In the genomic region with DNA sequence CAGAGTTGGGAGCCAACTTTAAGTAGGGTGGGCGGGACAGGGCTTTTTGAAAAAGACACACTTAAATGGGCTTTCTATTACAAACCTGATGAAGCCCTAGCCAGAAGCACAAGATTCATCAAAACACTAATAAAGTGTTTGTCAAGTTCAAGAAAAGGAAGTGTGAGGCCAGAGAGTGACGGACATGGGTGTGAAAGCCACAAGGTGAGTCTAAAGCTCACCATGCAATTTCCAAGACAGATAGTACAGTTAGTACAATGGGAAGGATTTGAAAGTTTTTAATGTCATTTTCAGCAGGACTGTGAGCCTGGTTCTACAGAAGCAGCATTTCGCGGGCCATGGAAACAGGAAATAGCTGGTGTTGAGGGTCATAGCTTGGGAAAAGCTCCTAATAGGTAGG, we compare ENCODE assay signal across 28 mouse cellular contexts. TPM values are rescaled to one million over a fixed set of nuclear protein-coding genes. Genes with fewer than 3 reads are reported as not detected.
DNase-seq lines count a peak whose midpoint lies in the region; ATAC-seq and TF ChIP-seq lines count a peak whose summit lies in the region.
"Had no signal": no experiment of that assay in that cellular context is flagged by ENCODE, and none has a peak within 500 bp of the region (broad histone marks: within the 10 kb centered on the region; RNA-seq: fewer than 3 reads in every experiment).

No protein-coding gene starts in this region.

- no peaks in the 10 kb centered on the region for H3K9me3 ChIP-seq in liver, embryonic 12.5 days (replicated peaks)
- no peaks in the 10 kb centered on the region for H3K9me3 ChIP-seq in MEL (replicated peaks; ENCODE audit: insufficient read depth, low read length)
- H3K9me3 ChIP-seq: forebrain, embryonic 13.5 days; heart, embryonic 13.5 days; hindbrain, embryonic 15.5 days had no signal

- H3K4me2 ChIP-seq in liver, embryonic 12.5 days, result peak overlapping the region; percentile 25; the same call in 1 of the 2 replicates
- H3K4me2 ChIP-seq: forebrain, embryonic 13.5 days; heart, embryonic 13.5 days; hindbrain, embryonic 12.5 days; hindbrain, embryonic 15.5 days had no signal

- H3K36me3 ChIP-seq in liver, embryonic 12.5 days, result no peaks in the 10 kb centered on the region
- H3K36me3 ChIP-seq in MEL (ENCODE audit: control insufficient read depth in 1 of 2, insufficient read depth in 2 of 2, low read length in 2 of 2), result peaks cover 0 to 33% of the 10 kb centered on the region in 2 experiments; a peak in 2 of 4 replicates
- H3K36me3 ChIP-seq: forebrain, embryonic 10.5 days; heart, embryonic 13.5 days; hindbrain, embryonic 12.5 days; hindbrain, embryonic 15.5 days had no signal

- TF ChIP-seq POLR2A in MEL (IDR thresholded peaks at IDR 0.05; ENCODE audit: control insufficient read depth in 1 of 2, insufficient read depth in 1 of 2, low read depth in 1 of 2, low read length in 2 of 2, poor library complexity in 1 of 2), result no peak

- no peak for TF ChIP-seq CTCF in MEL (IDR thresholded peaks at IDR 0.05 in 2 of 3, conservative IDR thresholded peaks at IDR 0.05 in 1 of 3; ENCODE audit: control insufficient read depth in 1 of 3, insufficient read depth in 1 of 3, low read depth in 2 of 3, low read length in 3 of 3, poor library complexity in 1 of 3, severe bottlenecking in 1 of 3)

- WGBS in liver, embryonic 12.5 days (ENCODE audit: insufficient replicate concordance), result 60% methylated on average over 4 of the region's 4 CpGs

- H3K4me3 ChIP-seq in liver, embryonic 12.5 days, result no peak overlapping the region
- H3K4me3 ChIP-seq in MEL (ENCODE audit: control insufficient read depth in 1 of 2, insufficient read depth in 1 of 2, low read depth in 2 of 2, low read length in 2 of 2), result peak overlapping the region in 1 of 2 experiments; percentile 49; a peak in 3 of 4 replicates
- H3K4me3 ChIP-seq: forebrain, embryonic 10.5 days; forebrain, embryonic 13.5 days; heart, embryonic 13.5 days; hindbrain, embryonic 12.5 days; hindbrain, embryonic 15.5 days had no signal

- TF ChIP-seq RAD21 in MEL (IDR thresholded peaks at IDR 0.05; ENCODE audit: low read depth, low read length), result no peak

- H3K27me3 ChIP-seq in liver, embryonic 12.5 days (replicated peaks), result no peaks in the 10 kb centered on the region
- no peaks in the 10 kb centered on the region for H3K27me3 ChIP-seq in MEL (ENCODE audit: control insufficient read depth in 1 of 2, insufficient read depth in 2 of 2, low read length in 2 of 2)
- H3K27me3 ChIP-seq: forebrain, embryonic 13.5 days; heart, embryonic 13.5 days; hindbrain, embryonic 12.5 days; hindbrain, embryonic 15.5 days; Patski had no signal

- H3K79me2 ChIP-seq in MEL (ENCODE audit: control insufficient read depth, insufficient read depth, low read length, poor library complexity), result no peaks in the 10 kb centered on the region

- DNase-seq in liver (no peak), MEL (ENCODE audit: low read depth, low spot score) (peak; percentile 69), MEL-GATA-1-ER (ENCODE audit: extremely low read depth, low read depth) (peak; percentile 58)
- DNase-seq in natural killer cell, adult 2 months (ENCODE audit: low spot score in 2 of 2), result peak; percentile 39 to 64
- DNase-seq in spleen, postnatal 36 days (ENCODE audit: low spot score in 2 of 2), result no peak
- DNase-seq: adrenal gland, postnatal 10 days; adrenal gland, postnatal 36 days; cerebellum, adult 18-20 months; cerebellum, adult 9-10 months; cerebellum, postnatal 14 days; gastrocnemius, postnatal 10 days; gastrocnemius, postnatal 36 days; heart, postnatal 14 days had no signal

- peaks cover 16% of the 10 kb centered on the region for H3K4me1 ChIP-seq in liver, embryonic 12.5 days
- peaks cover 19 to 31% of the 10 kb centered on the region in 2 experiments for H3K4me1 ChIP-seq in MEL (ENCODE audit: control insufficient read depth in 1 of 2, insufficient read depth in 2 of 2, low read length in 2 of 2)
- H3K4me1 ChIP-seq: forebrain, embryonic 13.5 days; heart, embryonic 13.5 days; hindbrain, embryonic 15.5 days had no signal

- H3K9ac ChIP-seq in liver, embryonic 12.5 days, result no peak overlapping the region
- peak overlapping the region; percentile 37 for H3K9ac ChIP-seq in MEL (ENCODE audit: control insufficient read depth, low read depth, low read length, poor library complexity, severe bottlenecking)
- H3K9ac ChIP-seq: forebrain, embryonic 13.5 days; heart, embryonic 13.5 days; hindbrain, embryonic 12.5 days; hindbrain, embryonic 15.5 days had no signal

- TF ChIP-seq EP300 in MEL (IDR thresholded peaks at IDR 0.05; ENCODE audit: low read depth in 1 of 2, low read length in 2 of 2), result peak; percentile 13 to 25; a peak in 1 of 4 replicates

- no peak for ATAC-seq in liver, embryonic 12.5 days
- ATAC-seq: CD4-positive, CD25-positive, alpha-beta regulatory T cell, adult 4 months; forebrain, embryonic 13.5 days; forebrain, embryonic 16.5 days; Patski had no signal

- no peak overlapping the region for H3K27ac ChIP-seq in liver, embryonic 12.5 days
- H3K27ac ChIP-seq in MEL (ENCODE audit: control insufficient read depth, low read depth, low read length), result peak overlapping the region; percentile 40
- H3K27ac ChIP-seq: forebrain, embryonic 10.5 days; forebrain, embryonic 13.5 days; heart, embryonic 13.5 days; hindbrain, embryonic 12.5 days; hindbrain, embryonic 15.5 days had no signal

TF ChIP-seq in MEL, 35 proteins besides CTCF, POLR2A, EP300 and RAD21:
- TF ChIP-seq GABPA (IDR thresholded peaks at IDR 0.05; ENCODE audit: low read depth, low read length), result no peak
- no peak for TF ChIP-seq E2F4 (IDR thresholded peaks at IDR 0.05; ENCODE audit: borderline replicate concordance, low read depth, low read length)
- no peak for TF ChIP-seq ETS1 (IDR thresholded peaks at IDR 0.05; ENCODE audit: low read depth, low read length)
- 0 out of 2 replicates have a peak, but pooled peaks have one; percentile 20 for TF ChIP-seq ELF1 (IDR thresholded peaks at IDR 0.05; ENCODE audit: low read depth, low read length)
- no peak for TF ChIP-seq MEF2A (IDR thresholded peaks at IDR 0.05; ENCODE audit: extremely low read depth, insufficient replicate concordance, low read depth, low read length, poor library complexity, severe bottlenecking)
- no peak for TF ChIP-seq MYB (IDR thresholded peaks at IDR 0.05; ENCODE audit: low read depth, low read length)
- TF ChIP-seq ZNF384 (IDR thresholded peaks at IDR 0.05; ENCODE audit: low read depth, low read length), result no peak
- TF ChIP-seq KAT2A (conservative IDR thresholded peaks at IDR 0.05; ENCODE audit: low read depth, low read length), result no peak
- no peak for TF ChIP-seq UBTF (IDR thresholded peaks at IDR 0.05; ENCODE audit: borderline replicate concordance, insufficient read depth, low read depth, low read length)
- TF ChIP-seq HCFC1 (IDR thresholded peaks at IDR 0.05; ENCODE audit: low read depth, low read length), result no peak
- no peak for TF ChIP-seq NRF1 (IDR thresholded peaks at IDR 0.05; ENCODE audit: insufficient read depth, low read depth, low read length, poor library complexity, severe bottlenecking)
- TF ChIP-seq SIN3A (IDR thresholded peaks at IDR 0.05; ENCODE audit: low read length), result no peak
- no peak for TF ChIP-seq MAFK (IDR thresholded peaks at IDR 0.05; ENCODE audit: borderline replicate concordance, low read depth, low read length)
- TF ChIP-seq BHLHE40 (IDR thresholded peaks at IDR 0.05; ENCODE audit: borderline replicate concordance, low read depth, low read length), result no peak
- peak; percentile 56; the same call in 1 of the 2 replicates for TF ChIP-seq MAX (IDR thresholded peaks at IDR 0.05; ENCODE audit: low read length)
- TF ChIP-seq USF1 (IDR thresholded peaks at IDR 0.05; ENCODE audit: low read depth, low read length), result no peak
- no peak for TF ChIP-seq POLR2AphosphoS5 (IDR thresholded peaks at IDR 0.05; ENCODE audit: borderline replicate concordance, low read depth, low read length)
- no peak for TF ChIP-seq TBP (IDR thresholded peaks at IDR 0.05; ENCODE audit: low read depth, low read length)
- no peak for TF ChIP-seq NELFE (IDR thresholded peaks at IDR 0.05; ENCODE audit: low read depth, low read length)
- 0 out of 2 replicates have a peak, but pooled peaks have one; percentile 34 for TF ChIP-seq CHD1 (IDR thresholded peaks at IDR 0.05; ENCODE audit: low read depth, low read length)
- no peak for TF ChIP-seq ZC3H11A (IDR thresholded peaks at IDR 0.05; ENCODE audit: low read depth, low read length)

RNA-seq across cellular contexts. Expression of gene Pdcd1lg2, which starts 10.9 kb away (rescaled TPM):
- polyA plus RNA-seq in liver, embryonic 12.5 days (2016; fragmentation: Nextera tagmentation; extraction: Ambion mirVana), result 0.17 TPM in 1 of 2 replicates, not detected in the other
- total RNA-seq in MEL (2012; rRNA removed), result 1.3 and 1.7 TPM in 2 replicates
- 1 to 10 TPM in 1 of 2 experiments, not detected in 1; 5.4 TPM for polyA plus RNA-seq in MEL (2012; ENCODE audit: insufficient read depth in 1 of 2, insufficient read length in 2 of 2, low read depth in 1 of 2, low replicate concordance in 2 of 2, missing spikeins in 1 of 2)
- total RNA-seq: adrenal gland, adult 18-20 months; adrenal gland, postnatal 10 days; adrenal gland, postnatal 36 days; gastrocnemius, adult 18-20 months; gastrocnemius, postnatal 10 days; gastrocnemius, postnatal 36 days; granulocyte monocyte progenitor cell, adult 5-6 weeks; heart, postnatal 14 days had no signal
- polyA plus RNA-seq: C2C12; embryonic facial prominence, embryonic 11.5 days; embryonic facial prominence, embryonic 14.5 days; forebrain, embryonic 10.5 days; forebrain, embryonic 13.5 days; forebrain, embryonic 16.5 days; heart, embryonic 13.5 days; hindbrain, embryonic 12.5 days; hindbrain, embryonic 15.5 days had no signal

RNA-seq across cellular contexts. Expression of gene Cd274, which starts 32.5 kb away (rescaled TPM):
- polyA plus RNA-seq in liver, embryonic 12.5 days (2016; fragmentation: Nextera tagmentation; extraction: Ambion mirVana), result 0.35 and 0.69 TPM in 2 replicates
- total RNA-seq in MEL (2012; rRNA removed), result 3.1 and 3.2 TPM in 2 replicates
- polyA plus RNA-seq in MEL (2012; ENCODE audit: insufficient read depth in 1 of 2, insufficient read length in 2 of 2, low read depth in 1 of 2, low replicate concordance in 2 of 2, missing spikeins in 1 of 2), result 1 to 10 TPM in 1 of 2 experiments, not detected in 1; 5.0 TPM

RNA-seq across cellular contexts. Expression of gene Plgrkt, which starts 32.6 kb away (rescaled TPM):
- 37.7 and 40.8 TPM in 2 replicates for polyA plus RNA-seq in liver, embryonic 12.5 days (2016; fragmentation: Nextera tagmentation; extraction: Ambion mirVana)
- 107 and 117 TPM in 2 replicates for total RNA-seq in MEL (2012; rRNA removed)
- polyA plus RNA-seq in MEL (2012; ENCODE audit: insufficient read depth in 1 of 2, insufficient read length in 2 of 2, low read depth in 1 of 2, low replicate concordance in 2 of 2, missing spikeins in 1 of 2), result 100 to 1,000 TPM in 1 of 2 experiments, not detected in 1; 145 TPM

Comparison
In these comparisons a context has a peak if more than half of its experiments do, and no peak if none do; other contexts are left out.
1. DNase-seq: peak in MEL (single experiment), MEL-GATA-1-ER (single experiment) and natural killer cell, adult 2 months (2 of 2); none in liver (single experiment) and spleen, postnatal 36 days (0 of 2).